Mouse (Mus musculus) adrenal gland, postnatal 36 days (tissue): ENCODE results near the gene Hs6st1. TPM values are rescaled to one million over a fixed set of nuclear protein-coding genes. Genes with fewer than 3 reads are reported as not detected.
"Not testable (repeated sequence)": the region's sequence is repeated elsewhere in the genome, so short reads cannot be mapped to it uniquely, and the experiment has no call there.

Source experiments
- DNase-seq, 2 experiments: peaks; one replicate each; pipeline ENCODE4 v3.0.0; 2021; ENCODE audit warnings: mixed read lengths in 1 of 2
- long read RNA-seq, 2 experiments: library from polyadenylated mRNA; stranded (forward); transcript quantifications; one replicate each; pipeline ENCODE4 v2.0.0; 2021; ENCODE audit warnings: borderline sequencing depth in 2 of 2
- total RNA-seq, 2 experiments: library from RNA; stranded (reverse); gene quantifications; 2 replicates each; pipeline ENCODE4 v1.2.3; 2021

Gene Hs6st1
- 100 to 1,000 TPM in 1 of 2 experiments, 10 to 100 TPM in 1; 63.7 to 140 TPM for total RNA-seq
- long read RNA-seq, experiment 1, transcript Hs6st1-201 (2 exons, 3,719 nt), result minor isoform, 5 of 31 reads
- long read RNA-seq, experiment 1, transcript Hs6st1-202 (1 exons, 3,291 nt), result major isoform, 13 of 31 reads
- long read RNA-seq, experiment 1, partial matches to known transcripts, result 0 of 31 reads
- long read RNA-seq, experiment 1, other reads (novel, unspliced or antisense), result 13 of 31 reads
- long read RNA-seq, experiment 2, transcript Hs6st1-202 (1 exons, 3,291 nt), result major isoform, 9 of 16 reads
- long read RNA-seq, experiment 2, transcript Hs6st1-201 (2 exons, 3,719 nt), result minor isoform, 6 of 16 reads
- long read RNA-seq, experiment 2, partial matches to known transcripts, result 0 of 16 reads
- long read RNA-seq, experiment 2, other reads (novel, unspliced or antisense), result 1 of 16 reads

DNA sequence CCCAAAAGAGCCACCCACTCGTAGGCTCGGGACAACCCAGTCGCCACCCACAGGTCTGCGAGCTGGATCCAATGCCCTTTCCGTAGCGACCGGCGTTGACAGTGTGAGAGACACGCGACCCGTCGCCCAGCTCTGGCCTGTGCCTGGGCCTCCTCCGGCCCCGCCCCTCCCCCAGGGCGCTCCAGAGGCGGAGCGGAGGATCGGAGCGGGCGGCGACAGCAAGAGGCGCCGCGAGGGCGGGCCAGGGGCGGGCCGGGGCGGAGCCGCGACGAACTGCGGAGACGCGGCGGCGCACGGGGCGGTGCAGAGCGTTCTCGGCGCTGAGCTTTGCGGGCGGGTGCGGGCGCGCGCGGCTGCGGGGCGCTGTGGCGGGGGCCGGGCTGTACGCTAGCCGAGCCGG is at the start of gene Hs6st1:
Hs6st1 (plus strand) TSS at position 325 of the 400 bp plus-strand sequence.
- peak; percentile 96 to 99 for DNase-seq

DNA sequence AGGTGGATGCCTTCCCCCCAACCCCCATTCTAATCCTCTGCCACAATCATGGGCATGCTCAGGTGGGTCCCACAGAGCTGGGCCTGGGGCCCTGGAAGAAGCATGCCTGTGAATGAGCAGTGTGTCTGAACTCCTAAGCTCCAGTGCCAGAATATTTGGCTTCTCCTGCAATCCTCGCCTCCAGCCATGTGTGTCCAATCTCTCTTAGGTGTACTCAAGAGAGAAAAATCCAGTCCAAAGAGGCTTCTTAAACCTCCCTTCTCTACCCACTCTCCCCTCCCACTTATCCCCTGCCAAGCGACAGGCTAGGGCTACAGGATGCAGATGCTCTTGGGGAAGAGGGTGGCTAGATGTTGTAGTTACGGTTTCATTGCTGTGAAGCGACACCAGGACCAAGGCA is 49.6 kb upstream of the Hs6st1 start:
- DNase-seq, result no peak

- no peak for DNase-seq
These were observed 49.0 kb upstream of the Hs6st1 start for GRCm38 (mm10) chr1:36019161-36019560.

GRCm38 (mm10) chr1:36020315-36020714 is 47.9 kb upstream of the Hs6st1 start:
- DNase-seq, result no peak

- peak; percentile 81 for DNase-seq
These were observed 37.8 kb upstream of the Hs6st1 start for GRCm38 (mm10) chr1:36030421-36030821.

- DNase-seq, result no peak
These were observed 29.4 kb upstream of the Hs6st1 start for GRCm38 (mm10) chr1:36038769-36039168.

DNA sequence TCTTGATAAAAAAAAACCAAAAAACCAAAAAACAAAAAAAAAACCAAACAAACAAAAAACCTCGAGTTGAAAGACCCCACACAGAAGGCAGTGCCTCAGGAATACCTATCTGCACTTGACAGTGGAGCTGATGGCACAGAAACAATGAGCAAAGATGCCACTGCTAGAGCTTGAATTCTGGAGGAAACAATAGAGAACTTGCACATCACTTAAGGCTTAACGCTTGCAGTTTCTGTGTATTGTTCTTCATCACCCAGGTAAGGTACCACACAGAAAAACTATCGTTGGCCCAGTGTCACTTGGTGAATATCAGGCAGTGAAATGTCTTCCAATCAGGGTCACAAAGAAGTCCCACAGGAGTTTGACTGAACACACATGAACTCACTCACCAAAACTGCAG is 26.1 kb upstream of the Hs6st1 start:
- no peak for DNase-seq

DNA sequence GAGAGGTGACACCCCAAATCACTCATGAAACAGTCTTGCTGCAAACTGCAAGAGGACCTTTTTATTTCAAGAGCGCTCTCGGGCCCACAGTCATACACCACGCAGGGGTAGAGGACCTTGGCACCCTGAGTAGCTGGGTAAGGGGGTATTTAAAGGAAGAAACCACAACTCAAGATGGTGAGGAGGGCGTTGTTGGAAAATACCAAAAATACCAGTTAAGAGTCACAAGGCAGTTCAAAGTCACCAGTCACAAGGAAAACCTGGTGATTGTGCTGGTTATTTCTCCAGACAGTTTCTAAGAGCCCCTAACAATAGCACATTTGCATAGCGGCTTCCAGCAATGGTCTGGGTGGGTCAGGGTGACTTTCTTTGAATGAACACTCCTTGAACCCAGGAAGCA is 24.4 kb upstream of the Hs6st1 start:
- DNase-seq, result not testable (repeated sequence)

DNA sequence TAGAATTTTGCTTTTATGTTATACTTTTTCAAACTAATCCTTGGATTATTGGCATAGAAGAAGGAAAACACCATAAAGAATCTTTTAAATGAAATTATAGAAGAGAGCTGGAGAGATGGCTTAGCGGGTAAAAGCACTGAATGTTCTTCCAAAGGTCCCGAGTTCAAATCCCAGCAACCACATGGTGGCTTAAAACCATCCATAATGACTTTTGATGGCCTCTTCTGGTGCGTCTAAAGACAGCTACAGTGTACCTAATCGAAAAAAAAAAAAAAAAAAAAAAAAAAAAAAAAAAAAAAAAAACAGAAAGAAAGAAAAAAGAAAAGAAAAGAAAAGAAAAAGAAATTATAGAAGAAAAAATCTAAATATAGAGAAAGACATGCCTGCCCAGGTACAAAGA is 23.9 kb upstream of the Hs6st1 start:
- no peak for DNase-seq

GRCm38 (mm10) chr1:36052672-36053071 is 15.5 kb upstream of the Hs6st1 start:
- DNase-seq, result no peak

DNA sequence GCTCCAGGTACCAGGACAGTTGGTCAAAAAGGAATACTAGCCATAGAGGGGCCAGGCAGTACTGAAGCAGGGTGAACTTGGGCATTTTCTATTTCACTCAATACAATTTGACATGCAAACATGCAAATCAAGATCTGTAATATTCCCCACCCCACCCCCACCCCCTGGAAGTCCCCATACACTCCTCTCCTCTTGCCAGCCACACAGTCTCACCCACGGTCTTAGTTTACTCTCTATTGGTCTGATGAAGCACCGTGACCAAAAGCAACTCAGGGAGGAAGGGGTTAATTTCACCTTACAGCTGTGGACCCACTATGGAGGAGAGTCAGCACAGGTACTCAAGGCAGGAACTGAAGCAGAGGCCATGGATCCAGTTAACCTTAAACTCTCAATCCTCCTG is 14.6 kb upstream of the Hs6st1 start:
- DNase-seq, result no peak

GRCm38 (mm10) chr1:36054182-36054966 is 13.8 kb upstream of the Hs6st1 start:
- no peak for DNase-seq

DNA sequence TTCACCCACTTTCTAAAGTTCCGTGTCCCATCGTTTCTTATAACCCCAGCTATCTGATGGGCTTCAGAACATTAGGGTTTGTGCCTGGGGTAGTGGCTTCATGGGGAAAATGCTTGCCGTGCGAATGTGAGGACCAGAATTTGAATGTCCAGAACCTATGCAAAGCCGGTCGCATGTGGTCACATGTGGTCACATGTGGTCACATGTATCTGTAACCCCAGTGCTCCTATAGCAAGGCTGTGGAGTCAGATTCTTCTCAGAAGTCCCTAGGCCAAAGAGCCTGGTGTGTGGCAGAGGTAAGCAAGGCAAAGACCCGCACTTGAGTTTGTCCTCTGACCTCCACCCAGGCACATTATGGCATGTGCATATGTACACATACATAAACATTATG is 13.2 kb upstream of the Hs6st1 start:
- no peak for DNase-seq

- no peak for DNase-seq
These were observed 8.8 kb upstream of the Hs6st1 start for GRCm38 (mm10) chr1:36059351-36059750.

DNA sequence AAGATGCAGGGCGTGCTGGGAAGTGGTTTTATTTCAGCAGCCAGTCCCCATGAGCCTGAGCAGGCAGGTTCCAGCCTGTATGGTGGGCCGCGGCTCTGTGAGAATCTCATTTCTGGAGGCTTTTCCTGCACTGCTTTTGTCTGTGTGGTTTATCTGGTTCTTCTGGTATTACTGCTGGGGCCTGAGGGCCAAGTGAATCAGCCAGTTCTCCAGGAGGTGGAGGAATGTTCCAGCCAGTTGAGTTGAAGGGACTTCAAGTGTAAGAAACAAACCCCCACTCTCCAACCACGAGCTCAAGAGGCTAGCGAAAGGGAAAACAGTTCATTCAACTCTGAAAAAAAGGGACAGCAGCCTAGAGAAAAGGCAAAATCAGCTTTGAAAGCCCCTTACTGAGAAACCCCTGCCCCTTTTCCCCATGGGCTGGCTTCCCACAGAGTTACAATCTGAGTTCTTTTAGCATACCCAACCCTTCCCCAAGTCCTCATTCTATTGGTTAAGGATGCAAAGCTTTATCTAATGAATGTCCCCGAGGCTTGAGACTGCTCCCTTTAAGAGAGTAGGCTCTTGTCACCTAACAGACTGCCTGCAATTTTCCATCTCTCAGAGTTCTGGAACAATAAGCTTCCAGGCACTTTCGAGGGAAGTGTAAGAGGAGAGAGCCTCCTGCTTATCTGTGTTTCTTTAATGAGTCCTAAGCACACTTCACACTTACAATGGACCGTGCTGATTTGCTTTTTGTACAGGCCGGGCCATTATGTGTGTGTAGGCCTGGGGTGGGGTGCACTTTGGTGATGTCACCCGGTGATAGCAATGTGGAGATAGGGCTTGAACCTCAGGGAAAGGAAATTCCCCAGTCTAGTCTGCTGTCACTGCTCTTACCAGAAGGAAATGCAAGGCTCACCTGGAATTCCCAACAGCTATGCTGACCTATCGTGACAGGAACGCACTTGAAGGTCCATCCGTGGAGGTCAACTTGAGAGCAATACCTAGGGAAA is 7.9 kb upstream of the Hs6st1 start:
- no peak for DNase-seq

GRCm38 (mm10) chr1:36061211-36061915 is 6.8 kb upstream of the Hs6st1 start:
- DNase-seq, result no peak

GRCm38 (mm10) chr1:36062088-36062805 is 6.0 kb upstream of the Hs6st1 start:
- DNase-seq, result no peak

- DNase-seq, result no peak
These were observed 5.2 kb upstream of the Hs6st1 start for GRCm38 (mm10) chr1:36062826-36063640.

- no peak for DNase-seq
These were observed 4.6 kb upstream of the Hs6st1 start for GRCm38 (mm10) chr1:36063641-36063955.

DNA sequence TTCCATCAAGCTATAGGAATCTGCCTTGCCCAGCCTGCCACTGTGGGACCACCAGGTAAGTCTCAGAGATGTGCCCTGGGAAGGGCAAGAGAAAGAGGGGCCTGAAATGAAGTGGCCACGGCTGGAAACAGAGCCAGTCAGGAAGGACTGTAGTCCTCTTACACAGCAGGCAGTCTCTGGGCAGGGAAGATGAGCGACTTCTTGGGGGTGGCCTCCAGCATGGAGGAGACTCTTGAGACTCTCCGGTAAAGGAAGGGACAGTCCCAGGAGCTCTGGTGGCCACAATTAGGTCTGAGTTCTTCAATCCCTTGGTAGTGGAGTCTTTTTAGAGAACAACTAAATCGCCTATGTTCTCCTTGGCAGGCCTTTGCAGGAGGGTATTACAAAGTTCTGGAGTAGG is 4.0 kb upstream of the Hs6st1 start:
- no peak for DNase-seq
